In genomic region chr12:24974446-24975114, GRCm38 (mm10) we compare ENCODE assay signal across 8 mouse cellular contexts. TPM values are rescaled to one million over a fixed set of nuclear protein-coding genes. Genes with fewer than 3 reads are reported as not detected.
A peak's percentile ranks its signal among the peaks of the same experiment; 100 is the strongest.
DNase-seq lines count a peak whose midpoint lies in the region; ATAC-seq and TF ChIP-seq lines count a peak whose summit lies in the region.

TSS of gene Kidins220 (plus strand) at chr12:24974925.

- H3K79me2 ChIP-seq in MEL (ENCODE audit: control insufficient read depth, insufficient read depth, low read length, poor library complexity) = peaks cover 21% of the 10 kb centered on the region

- ATAC-seq in hematopoietic stem cell, adult 5-6 weeks (replicated peaks in 1 of 2; ENCODE audit: insufficient read depth in 1 of 2, low FRiP score in 2 of 2, low TSS enrichment in 1 of 2, low read depth in 1 of 2, poor library complexity in 2 of 2, severe bottlenecking in 2 of 2) = peak; percentile 79 to 96
- peak; percentile 94 for ATAC-seq in lung, embryonic 16.5 days (ENCODE audit: low read depth)

- no peak for TF ChIP-seq RAD21 in MEL (IDR thresholded peaks at IDR 0.05; ENCODE audit: low read depth, low read length)

- peak within 1 kb of the TSS; percentile 82 for H3K27ac ChIP-seq in MEL (ENCODE audit: control insufficient read depth, low read depth, low read length)
- no peak within 1 kb of the TSS; the same call in 1 of the 2 replicates for H3K27ac ChIP-seq in cerebellum, adult 2 months (ENCODE audit: insufficient read depth, low read length)
- H3K27ac ChIP-seq in lung, embryonic 16.5 days (ENCODE audit: low read length) = peak within 1 kb of the TSS; percentile 84

- peaks cover 0 to 19% of the 10 kb centered on the region in 2 experiments; a peak in 3 of 4 replicates for H3K36me3 ChIP-seq in MEL (ENCODE audit: control insufficient read depth in 1 of 2, insufficient read depth in 2 of 2, low read length in 2 of 2)
- no peaks in the 10 kb centered on the region; the same call in 1 of the 2 replicates for H3K36me3 ChIP-seq in lung, embryonic 16.5 days (ENCODE audit: control insufficient read depth, insufficient read depth, low read length)

- no peaks in the 10 kb centered on the region for H3K27me3 ChIP-seq in MEL (ENCODE audit: control insufficient read depth in 1 of 2, insufficient read depth in 2 of 2, low read length in 2 of 2)
- no peaks in the 10 kb centered on the region for H3K27me3 ChIP-seq in cerebellum, adult 2 months (ENCODE audit: control insufficient read depth, insufficient read depth, low read length)
- H3K27me3 ChIP-seq in lung, embryonic 16.5 days (ENCODE audit: control insufficient read depth, insufficient read depth, low read depth, low read length) = no peaks in the 10 kb centered on the region

- H3K9ac ChIP-seq in MEL (ENCODE audit: control insufficient read depth, low read depth, low read length, poor library complexity, severe bottlenecking) = peak within 1 kb of the TSS; percentile 75
- H3K9ac ChIP-seq in lung, embryonic 16.5 days (ENCODE audit: low read length) = peak within 1 kb of the TSS; percentile 72

- peak; percentile 95 for DNase-seq in MEL (ENCODE audit: low read depth, low spot score)
- DNase-seq in cerebellum, adult 2 months = peak; percentile 92 to 96
- DNase-seq in forelimb bud, embryonic 11.5 days (ENCODE audit: low read depth, low spot score) = peak; percentile 85
- peak; percentile 87 for DNase-seq in layer of hippocampus, adult 9-10 months (ENCODE audit: low spot score)
- peak; percentile 89 for DNase-seq in ovary, postnatal 10 days (ENCODE audit: low spot score)
- DNase-seq in thymus, postnatal 10 days (ENCODE audit: low spot score in 2 of 2) = peak; percentile 93 to 97

- TF ChIP-seq EP300 in MEL (IDR thresholded peaks at IDR 0.05; ENCODE audit: low read depth in 1 of 2, low read length in 2 of 2) = no peak

- peaks cover 5 to 19% of the 10 kb centered on the region in 2 experiments; a peak in 3 of 4 replicates for H3K4me1 ChIP-seq in MEL (ENCODE audit: control insufficient read depth in 1 of 2, insufficient read depth in 2 of 2, low read length in 2 of 2)
- no peaks in the 10 kb centered on the region for H3K4me1 ChIP-seq in cerebellum, adult 2 months (ENCODE audit: control insufficient read depth, insufficient read depth, low read length)
- H3K4me1 ChIP-seq in lung, embryonic 16.5 days (replicated peaks; ENCODE audit: control insufficient read depth, insufficient read depth, low read length) = peaks cover 7% of the 10 kb centered on the region

- no peak for TF ChIP-seq CTCF in MEL (IDR thresholded peaks at IDR 0.05 in 2 of 3, conservative IDR thresholded peaks at IDR 0.05 in 1 of 3; ENCODE audit: control insufficient read depth in 1 of 3, insufficient read depth in 1 of 3, low read depth in 2 of 3, low read length in 3 of 3, poor library complexity in 1 of 3, severe bottlenecking in 1 of 3)
- no peak for TF ChIP-seq CTCF in cerebellum, adult 2 months (IDR thresholded peaks at IDR 0.05; ENCODE audit: borderline replicate concordance, insufficient read depth, low read depth, low read length)

- TF ChIP-seq POLR2A in MEL (IDR thresholded peaks at IDR 0.05; ENCODE audit: control insufficient read depth in 1 of 2, insufficient read depth in 1 of 2, low read depth in 1 of 2, low read length in 2 of 2, poor library complexity in 1 of 2) = peak; percentile 74 to 75; a peak in 3 of 4 replicates
- TF ChIP-seq POLR2A in cerebellum, adult 2 months (IDR thresholded peaks at IDR 0.05; ENCODE audit: borderline replicate concordance, insufficient read depth, low read length) = peak; percentile 91

- peak within 1 kb of the TSS; percentile 64 to 92 for H3K4me3 ChIP-seq in MEL (ENCODE audit: control insufficient read depth in 1 of 2, insufficient read depth in 1 of 2, low read depth in 2 of 2, low read length in 2 of 2)
- peak within 1 kb of the TSS; percentile 81 for H3K4me3 ChIP-seq in cerebellum, adult 2 months (replicated peaks; ENCODE audit: insufficient read depth, low read depth, low read length)
- H3K4me3 ChIP-seq in lung, embryonic 16.5 days (ENCODE audit: low read length) = peak within 1 kb of the TSS; percentile 81

- no peaks in the 10 kb centered on the region for H3K9me3 ChIP-seq in MEL (replicated peaks; ENCODE audit: insufficient read depth, low read length)
- no peaks in the 10 kb centered on the region for H3K9me3 ChIP-seq in lung, embryonic 16.5 days (ENCODE audit: control insufficient read depth, low read length)

- peak within 1 kb of the TSS; percentile 60 for H3K4me2 ChIP-seq in lung, embryonic 16.5 days (ENCODE audit: low read depth, low read length)

- 10% methylated on average over 28 of the region's 29 CpGs for WGBS in cerebellum, adult 2 months
- WGBS in lung, embryonic 16.5 days = 17% methylated on average over 26 of the region's 29 CpGs

TF ChIP-seq in MEL, 35 proteins besides CTCF, POLR2A, EP300 and RAD21:
- TF ChIP-seq MXI1 (IDR thresholded peaks at IDR 0.05; ENCODE audit: low read depth, low read length) (peak; percentile 84; the same call in 1 of the 2 replicates), GABPA (IDR thresholded peaks at IDR 0.05; ENCODE audit: low read depth, low read length) (no peak), MAX (IDR thresholded peaks at IDR 0.05; ENCODE audit: low read length) (peak; percentile 93), POLR2AphosphoS2 (IDR thresholded peaks at IDR 0.05; ENCODE audit: low read length) (peak; percentile 72; the same call in 1 of the 2 replicates), CHD1 (IDR thresholded peaks at IDR 0.05; ENCODE audit: low read depth, low read length) (no peak), USF1 (IDR thresholded peaks at IDR 0.05; ENCODE audit: low read depth, low read length) (peak; percentile 96), USF2 (IDR thresholded peaks at IDR 0.05; ENCODE audit: borderline replicate concordance in 1 of 2, insufficient read depth in 1 of 2, low read depth in 1 of 2, low read length in 2 of 2) (peak; percentile 47 to 82; a peak in 3 of 4 replicates), MAZ (IDR thresholded peaks at IDR 0.05; ENCODE audit: low read depth, low read length) (peak; percentile 39; the same call in 1 of the 2 replicates), TBP (IDR thresholded peaks at IDR 0.05; ENCODE audit: low read depth, low read length) (peak; percentile 50; the same call in 1 of the 2 replicates), SIN3A (IDR thresholded peaks at IDR 0.05; ENCODE audit: low read length) (peak; percentile 77), SMC3 (IDR thresholded peaks at IDR 0.05; ENCODE audit: low read depth, low read length) (0 out of 2 replicates have a peak, but pooled peaks have one; percentile 1), NELFE (IDR thresholded peaks at IDR 0.05; ENCODE audit: low read depth, low read length) (peak; percentile 76), ETS1 (IDR thresholded peaks at IDR 0.05; ENCODE audit: low read depth, low read length) (peak; percentile 31; the same call in 1 of the 2 replicates), TCF12 (IDR thresholded peaks at IDR 0.05; ENCODE audit: low read depth, low read length) (peak; percentile 50; the same call in 1 of the 2 replicates), GATA1 (IDR thresholded peaks at IDR 0.05; ENCODE audit: low read depth, low read length) (no peak), POLR2AphosphoS5 (IDR thresholded peaks at IDR 0.05; ENCODE audit: borderline replicate concordance, low read depth, low read length) (no peak), JUND (IDR thresholded peaks at IDR 0.05; ENCODE audit: low read depth, low read length) (no peak), HCFC1 (IDR thresholded peaks at IDR 0.05; ENCODE audit: low read depth, low read length) (peak; percentile 56; the same call in 1 of the 2 replicates), BHLHE40 (IDR thresholded peaks at IDR 0.05; ENCODE audit: borderline replicate concordance, low read depth, low read length) (peak; percentile 34; the same call in 1 of the 2 replicates), ZMIZ1 (IDR thresholded peaks at IDR 0.05; ENCODE audit: low read depth, low read length) (peak; percentile 78)

RNA-seq across cellular contexts. Expression of gene Kidins220, which starts in this region (rescaled TPM):
- total RNA-seq in MEL (2012; rRNA removed) = 26.2 and 29.2 TPM in 2 replicates
- 100 to 1,000 TPM in 1 of 2 experiments, 10 to 100 TPM in 1; 29.2 to 124 TPM for polyA plus RNA-seq in MEL (2012; ENCODE audit: insufficient read depth in 1 of 2, insufficient read length in 2 of 2, low read depth in 1 of 2, low replicate concordance in 2 of 2, missing spikeins in 1 of 2)
- polyA plus RNA-seq in cerebellum, adult 2 months (2012; rRNA removed) = 161 and 165 TPM in 2 replicates
- 72.7 and 108 TPM in 2 replicates for total RNA-seq in hematopoietic stem cell, adult 5-6 weeks (2017)
- 22.3 and 23.9 TPM in 2 replicates for polyA plus RNA-seq in lung, embryonic 16.5 days (2015; fragmentation: Nextera tagmentation; extraction: Ambion mirVana)
